In genomic region chr9:54479054-54479453, GRCm38 (mm10) we compare ENCODE assay signal across 22 mouse cellular contexts. TPM values are rescaled to one million over a fixed set of nuclear protein-coding genes. Genes with fewer than 3 reads are reported as not detected.
"Had no signal": no experiment of that assay in that cellular context is flagged by ENCODE, and none has a peak within 500 bp of the region (broad histone marks: within the 10 kb centered on the region; RNA-seq: fewer than 3 reads in every experiment).

No protein-coding gene starts in this region.

- H3K4me2 ChIP-seq: neural tube, embryonic 13.5 days; neural tube, embryonic 15.5 days; stomach, embryonic 15.5 days had no signal

- H3K9ac ChIP-seq: neural tube, embryonic 13.5 days; neural tube, embryonic 15.5 days; stomach, embryonic 15.5 days had no signal

- DNase-seq: retina, postnatal 1 day; right cerebral cortex, adult 18-20 months; right cerebral cortex, postnatal 14 days; right cerebral cortex, postnatal 25 days; right cerebral cortex, postnatal 4 days; spleen, adult 18-20 months; thymus, adult 18-20 months; thymus, adult 2 months; thymus, postnatal 14 days; thymus, postnatal 25 days; thymus, postnatal 36 days; thymus, postnatal 4 days had no signal

- H3K4me1 ChIP-seq: neural tube, embryonic 15.5 days; stomach, embryonic 15.5 days had no signal

- H3K4me3 ChIP-seq: neural tube, embryonic 13.5 days; neural tube, embryonic 15.5 days; stomach, embryonic 15.5 days had no signal

- H3K36me3 ChIP-seq: neural tube, embryonic 13.5 days; stomach, embryonic 15.5 days had no signal

- H3K27me3 ChIP-seq: neural tube, embryonic 13.5 days; neural tube, embryonic 15.5 days; stomach, embryonic 15.5 days had no signal

- H3K27ac ChIP-seq: neural tube, embryonic 13.5 days; neural tube, embryonic 15.5 days; stomach, embryonic 15.5 days; stomach, postnatal 0 days had no signal

- H3K9me3 ChIP-seq: neural tube, embryonic 13.5 days; neural tube, embryonic 15.5 days; stomach, embryonic 15.5 days had no signal

RNA-seq across cellular contexts. Expression of gene Sh2d7, which starts 59.7 kb away (rescaled TPM):
- total RNA-seq: neutrophil, adult 5-6 weeks had no signal
- polyA plus RNA-seq: neural tube, embryonic 13.5 days; neural tube, embryonic 14.5 days; neural tube, embryonic 15.5 days; spleen, adult 2 months; stomach, embryonic 14.5 days; stomach, embryonic 15.5 days; stomach, embryonic 16.5 days; urinary bladder, adult 2 months had no signal
